Mouse (Mus musculus) cortical plate, adult 2 months (tissue): Measurements from ENCODE around the gene Tbc1d14. TPM values are rescaled to one million over a fixed set of nuclear protein-coding genes. Genes with fewer than 3 reads are reported as not detected.

Source experiments
- H3K27ac ChIP-seq: fragments of 200-500 bp; 2 replicates; pipeline ENCODE4 v1.5.1; 2012; ENCODE audit warnings: low read length, control low read depth, inconsistent platforms; ENCODE audit not compliant: insufficient read depth
- H3K4me1 ChIP-seq: fragments of 200-500 bp; 2 replicates; pipeline ENCODE4 v1.6.1; 2011; ENCODE audit warnings: low read length; ENCODE audit not compliant: control insufficient read depth, insufficient read depth
- H3K4me3 ChIP-seq: fragments of 200-500 bp; 2 replicates; pipeline ENCODE4 v1.5.1; 2011; ENCODE audit warnings: mild to moderate bottlenecking, low read length, control low read depth; ENCODE audit not compliant: insufficient read depth
- CTCF ChIP-seq: fragments of 200-500 bp; IDR thresholded peaks from 2 replicates; pipeline ENCODE4 v1.5.1; 2011; ENCODE audit warnings: mild to moderate bottlenecking, control low read depth, low read length; ENCODE audit not compliant: insufficient read depth; ENCODE audit errors: extremely low read depth
- POLR2A ChIP-seq: fragments of 200-500 bp; IDR thresholded peaks from 2 replicates; pipeline ENCODE4 v1.6.1; 2011; ENCODE audit warnings: mild to moderate bottlenecking, low read length, control low read depth; ENCODE audit not compliant: insufficient read depth; ENCODE audit errors: extremely low read depth
- polyA plus RNA-seq: library from polyadenylated mRNA; depleted of rRNA; stranded (reverse); fragments of >200 nt; gene quantifications from 2 replicates; pipeline ENCODE4 v1.2.3, GENCODE M21; 2012

The Tbc1d14 gene
- polyA plus RNA-seq, 1 experiment = 67.0 TPM

GRCm38 (mm10) chr5:36477486-36477885, 115.6 kb downstream of the Tbc1d14 start:
- TF ChIP-seq POLR2A (no peak), CTCF (no peak)
- H3K27ac ChIP-seq = no peak overlapping the region
- peaks cover 14% of the 10 kb centered on the region for H3K4me1 ChIP-seq
- H3K4me3 ChIP-seq = no peak overlapping the region

GRCm38 (mm10) chr5:36474283-36474682, 118.8 kb downstream of the Tbc1d14 start:
- H3K27ac ChIP-seq = no peak overlapping the region
- no peaks in the 10 kb centered on the region for H3K4me1 ChIP-seq
- peak; percentile 76 for TF ChIP-seq CTCF
- no peak for TF ChIP-seq POLR2A
- no peak overlapping the region for H3K4me3 ChIP-seq

GRCm38 (mm10) chr5:36472876-36473655, 120.0 kb downstream of the Tbc1d14 start:
- TF ChIP-seq POLR2A (no peak), CTCF (no peak)
- Histone ChIP-seq H3K27ac (no peak overlapping the region), H3K4me1 (no peaks in the 10 kb centered on the region), H3K4me3 (no peak overlapping the region)

GRCm38 (mm10) chr5:36471206-36471605, 121.9 kb downstream of the Tbc1d14 start:
- no peaks in the 10 kb centered on the region for H3K4me1 ChIP-seq
- H3K27ac ChIP-seq = no peak overlapping the region
- H3K4me3 ChIP-seq = no peak overlapping the region
- TF ChIP-seq CTCF (no peak), POLR2A (no peak)

- Histone ChIP-seq H3K27ac (no peak overlapping the region), H3K4me3 (peak overlapping the region; percentile 60), H3K4me1 (peaks cover 1% of the 10 kb centered on the region; the same call in 1 of the 2 replicates)
- TF ChIP-seq POLR2A (no peak), CTCF (no peak)
Measured at GRCm38 (mm10) chr5:36465889-36466288, 127.2 kb downstream of the Tbc1d14 start.

- H3K4me3 ChIP-seq = peak within 1 kb of the TSS; percentile 60
- peak within 1 kb of the TSS; percentile 22; the same call in 1 of the 2 replicates for H3K27ac ChIP-seq
- peaks cover 1% of the 10 kb centered on the region; the same call in 1 of the 2 replicates for H3K4me1 ChIP-seq
- no peak for TF ChIP-seq CTCF
- peak; percentile 92 for TF ChIP-seq POLR2A
Measured at GRCm38 (mm10) chr5:36464709-36465661, 128.1 kb downstream of the Tbc1d14 start, which contains the start of gene Grpel1. TSS of gene Grpel1 (plus strand) at chr5:36464998.

GRCm38 (mm10) chr5:36463391-36463790, 129.7 kb downstream of the Tbc1d14 start:
- no peak for TF ChIP-seq POLR2A
- H3K4me1 ChIP-seq = peaks cover 1% of the 10 kb centered on the region; the same call in 1 of the 2 replicates
- no peak overlapping the region for H3K4me3 ChIP-seq
- H3K27ac ChIP-seq = no peak overlapping the region

- Histone ChIP-seq H3K27ac (no peak overlapping the region), H3K4me1 (peaks cover 1% of the 10 kb centered on the region; the same call in 1 of the 2 replicates), H3K4me3 (no peak overlapping the region)
- TF ChIP-seq POLR2A (no peak), CTCF (peak; percentile 73)
Measured at GRCm38 (mm10) chr5:36462810-36463209, 130.3 kb downstream of the Tbc1d14 start.

- Histone ChIP-seq H3K4me3 (no peak overlapping the region), H3K27ac (no peak overlapping the region), H3K4me1 (peaks cover 1% of the 10 kb centered on the region; the same call in 1 of the 2 replicates)
- no peak for TF ChIP-seq CTCF
- no peak for TF ChIP-seq POLR2A
Measured at GRCm38 (mm10) chr5:36461231-36461630, 131.8 kb downstream of the Tbc1d14 start.

GRCm38 (mm10) chr5:36460712-36461111, 132.4 kb downstream of the Tbc1d14 start:
- Histone ChIP-seq H3K27ac (no peak overlapping the region), H3K4me3 (no peak overlapping the region), H3K4me1 (no peaks in the 10 kb centered on the region; the same call in 1 of the 2 replicates)
- no peak for TF ChIP-seq POLR2A
- TF ChIP-seq CTCF = no peak
